10 mouse cellular contexts compared by ENCODE assay signal in genomic region chr12:106726920-106727319, GRCm38 (mm10).
"Had no signal": no experiment of that assay in that cellular context is flagged by ENCODE, and none has a peak within 500 bp of the region (broad histone marks: within the 10 kb centered on the region; RNA-seq: fewer than 3 reads in every experiment).

No protein-coding gene starts in this region.

- H3K9ac ChIP-seq: limb, embryonic 13.5 days; liver, embryonic 14.5 days had no signal

- H3K27ac ChIP-seq: kidney, postnatal 0 days; limb, embryonic 13.5 days; liver, embryonic 14.5 days had no signal

- ATAC-seq: intestine, postnatal 0 days had no signal

- H3K4me2 ChIP-seq: limb, embryonic 13.5 days had no signal

- DNase-seq: kidney, adult 9 months; layer of hippocampus, postnatal 36 days; lung, adult 18-20 months; thymus, adult 18-20 months; thymus, postnatal 14 days had no signal

- H3K36me3 ChIP-seq: limb, embryonic 13.5 days had no signal

- H3K4me3 ChIP-seq: limb, embryonic 13.5 days; myocyte had no signal

- H3K9me3 ChIP-seq: limb, embryonic 13.5 days had no signal
